Mouse (Mus musculus): Measurements from ENCODE around the gene Cd68. TPM values are rescaled to one million over a fixed set of nuclear protein-coding genes. Genes with fewer than 3 reads are reported as not detected.
A peak's percentile ranks its signal among the peaks of the same experiment; 100 is the strongest.

Cd68 gene
- polyA plus RNA-seq, 1 experiment from 2014 or later: 10.3 TPM

GRCm38 (mm10) chr11:69692863-69693262 is 26.9 kb upstream of the Cd68 start:
- H3K4me1 ChIP-seq (replicated peaks): peaks cover 15% of the 10 kb centered on the region
- no peak overlapping the region for H3K4me2 ChIP-seq
- no peak for ATAC-seq (ENCODE audit: low FRiP score, low read depth)
- no peaks in the 10 kb centered on the region for H3K27me3 ChIP-seq
- H3K4me3 ChIP-seq: no peak overlapping the region
- H3K27ac ChIP-seq (replicated peaks): no peak overlapping the region
- H3K9ac ChIP-seq: no peak overlapping the region
- no peaks in the 10 kb centered on the region for H3K9me3 ChIP-seq
- WGBS: 91% methylated on average over 6 of the region's 6 CpGs
- H3K36me3 ChIP-seq: no peaks in the 10 kb centered on the region

- Histone ChIP-seq H3K27me3 (no peaks in the 10 kb centered on the region), H3K4me3 (no peak overlapping the region), H3K4me2 (no peak overlapping the region), H3K36me3 (no peaks in the 10 kb centered on the region), H3K4me1 (replicated peaks) (peaks cover 15% of the 10 kb centered on the region), H3K9ac (no peak overlapping the region), H3K9me3 (no peaks in the 10 kb centered on the region), H3K27ac (replicated peaks) (no peak overlapping the region)
- ATAC-seq (ENCODE audit: low FRiP score, low read depth): no peak
- 82% methylated on average over 9 of the region's 9 CpGs for WGBS
These were observed 26.4 kb upstream of the Cd68 start for GRCm38 (mm10) chr11:69692196-69692811.

- no peaks in the 10 kb centered on the region for H3K9me3 ChIP-seq
- peaks cover 25% of the 10 kb centered on the region for H3K4me1 ChIP-seq (replicated peaks)
- no peaks in the 10 kb centered on the region for H3K27me3 ChIP-seq
- no peak overlapping the region for H3K9ac ChIP-seq
- WGBS: 100% methylated on average over 1 of the region's 1 CpGs
- H3K27ac ChIP-seq (replicated peaks): no peak overlapping the region
- ATAC-seq (ENCODE audit: low FRiP score, low read depth): no peak
- no peaks in the 10 kb centered on the region for H3K36me3 ChIP-seq
- H3K4me2 ChIP-seq: no peak overlapping the region
- H3K4me3 ChIP-seq: no peak overlapping the region
These were observed 23.9 kb upstream of the Cd68 start for GRCm38 (mm10) chr11:69689891-69690290.

GRCm38 (mm10) chr11:69687061-69687460 is 21.1 kb upstream of the Cd68 start:
- peaks cover 40% of the 10 kb centered on the region for H3K4me1 ChIP-seq (replicated peaks)
- no peaks in the 10 kb centered on the region for H3K9me3 ChIP-seq
- 67% methylated on average over 5 of the region's 5 CpGs for WGBS
- no peak overlapping the region for H3K4me3 ChIP-seq
- no peak overlapping the region for H3K9ac ChIP-seq
- no peak overlapping the region for H3K4me2 ChIP-seq
- H3K36me3 ChIP-seq: no peaks in the 10 kb centered on the region
- no peak overlapping the region for H3K27ac ChIP-seq (replicated peaks)
- ATAC-seq (ENCODE audit: low FRiP score, low read depth): no peak
- no peaks in the 10 kb centered on the region for H3K27me3 ChIP-seq

- Histone ChIP-seq H3K27me3 (no peaks in the 10 kb centered on the region), H3K4me2 (no peak overlapping the region), H3K9ac (no peak overlapping the region), H3K36me3 (no peaks in the 10 kb centered on the region), H3K27ac (replicated peaks) (peak overlapping the region; percentile 65; the same call in 1 of the 2 replicates), H3K4me1 (replicated peaks) (peaks cover 41% of the 10 kb centered on the region), H3K9me3 (no peaks in the 10 kb centered on the region), H3K4me3 (no peak overlapping the region)
- WGBS: 10% methylated on average over 4 of the region's 4 CpGs
- ATAC-seq (ENCODE audit: low FRiP score, low read depth): no peak
These were observed 20.4 kb upstream of the Cd68 start for GRCm38 (mm10) chr11:69686377-69686776.

GRCm38 (mm10) chr11:69685526-69686148 is 19.7 kb upstream of the Cd68 start, which contains the start of gene Tnfsf13:
Tnfsf13 (minus strand) TSS chr11:69685784.
- no peak for ATAC-seq (ENCODE audit: low FRiP score, low read depth)
- no peaks in the 10 kb centered on the region for H3K9me3 ChIP-seq
- H3K4me3 ChIP-seq: no peak within 1 kb of the TSS
- H3K9ac ChIP-seq: 0 out of 2 replicates have a peak within 1 kb of the TSS, but pooled peaks have one; percentile 26
- H3K4me1 ChIP-seq (replicated peaks): peaks cover 47% of the 10 kb centered on the region
- 56% methylated on average over 10 of the region's 10 CpGs for WGBS
- peak within 1 kb of the TSS; percentile 11 for H3K4me2 ChIP-seq
- no peaks in the 10 kb centered on the region for H3K27me3 ChIP-seq
- H3K27ac ChIP-seq (replicated peaks): peak within 1 kb of the TSS; percentile 65
- no peaks in the 10 kb centered on the region for H3K36me3 ChIP-seq

GRCm38 (mm10) chr11:69684936-69685335 is 19.0 kb upstream of the Cd68 start:
- WGBS: 81% methylated on average over 6 of the region's 6 CpGs
- Histone ChIP-seq H3K9ac (no peak overlapping the region), H3K36me3 (no peaks in the 10 kb centered on the region), H3K9me3 (no peaks in the 10 kb centered on the region), H3K4me3 (no peak overlapping the region), H3K4me1 (replicated peaks) (peaks cover 54% of the 10 kb centered on the region), H3K27ac (replicated peaks) (peak overlapping the region; percentile 65), H3K4me2 (no peak overlapping the region), H3K27me3 (no peaks in the 10 kb centered on the region)
- ATAC-seq (ENCODE audit: low FRiP score, low read depth): no peak

GRCm38 (mm10) chr11:69684128-69684745 is 18.3 kb upstream of the Cd68 start:
- Histone ChIP-seq H3K4me2 (no peak overlapping the region), H3K9me3 (no peaks in the 10 kb centered on the region), H3K36me3 (peaks cover 3% of the 10 kb centered on the region), H3K4me1 (replicated peaks) (peaks cover 61% of the 10 kb centered on the region), H3K9ac (no peak overlapping the region), H3K27ac (replicated peaks) (peak overlapping the region; percentile 93; the same call in 1 of the 2 replicates), H3K4me3 (no peak overlapping the region), H3K27me3 (no peaks in the 10 kb centered on the region)
- no peak for ATAC-seq (ENCODE audit: low FRiP score, low read depth)
- 85% methylated on average over 12 of the region's 12 CpGs for WGBS

GRCm38 (mm10) chr11:69683576-69683975 is 17.6 kb upstream of the Cd68 start:
- WGBS: 88% methylated on average over 7 of the region's 7 CpGs
- Histone ChIP-seq H3K4me2 (peak overlapping the region; percentile 81), H3K36me3 (peaks cover 6% of the 10 kb centered on the region), H3K9ac (peak overlapping the region; percentile 7; the same call in 1 of the 2 replicates), H3K4me1 (replicated peaks) (peaks cover 68% of the 10 kb centered on the region), H3K4me3 (no peak overlapping the region), H3K9me3 (no peaks in the 10 kb centered on the region), H3K27me3 (no peaks in the 10 kb centered on the region), H3K27ac (replicated peaks) (peak overlapping the region; percentile 93)
- no peak for ATAC-seq (ENCODE audit: low FRiP score, low read depth)

- 14% methylated on average over 12 of the region's 12 CpGs for WGBS
- peak overlapping the region; percentile 93 for H3K27ac ChIP-seq (replicated peaks)
- no peaks in the 10 kb centered on the region for H3K27me3 ChIP-seq
- H3K4me2 ChIP-seq: peak overlapping the region; percentile 81
- peaks cover 69% of the 10 kb centered on the region for H3K4me1 ChIP-seq (replicated peaks)
- peaks cover 12% of the 10 kb centered on the region for H3K36me3 ChIP-seq
- H3K4me3 ChIP-seq: peak overlapping the region; percentile 91
- no peaks in the 10 kb centered on the region for H3K9me3 ChIP-seq
- 0 out of 2 replicates have a peak, but pooled peaks have one; percentile 5 for ATAC-seq (ENCODE audit: low FRiP score, low read depth)
- peak overlapping the region; percentile 7 for H3K9ac ChIP-seq
These were observed 17.0 kb upstream of the Cd68 start for GRCm38 (mm10) chr11:69682840-69683533.

- H3K4me3 ChIP-seq: peak overlapping the region; percentile 91
- H3K9me3 ChIP-seq: no peaks in the 10 kb centered on the region
- WGBS: 29% methylated on average over 24 of the region's 24 CpGs
- H3K27me3 ChIP-seq: no peaks in the 10 kb centered on the region
- peak overlapping the region; percentile 95 for H3K9ac ChIP-seq
- H3K36me3 ChIP-seq: peaks cover 16% of the 10 kb centered on the region
- no peak for ATAC-seq (ENCODE audit: low FRiP score, low read depth)
- peak overlapping the region; percentile 93 for H3K27ac ChIP-seq (replicated peaks)
- H3K4me2 ChIP-seq: peak overlapping the region; percentile 81
- peaks cover 69% of the 10 kb centered on the region for H3K4me1 ChIP-seq (replicated peaks)
These were observed 16.4 kb upstream of the Cd68 start for GRCm38 (mm10) chr11:69682209-69682839.
